Mouse (Mus musculus) heart, embryonic 16.5 days (tissue): ENCODE measurements at regions not wholly inside any gene's neighbourhood (a gene's known extent, or its start where the extent isn't known, plus 50 kb on each side); places are given as distances from the start of the nearest gene placed in this dataset.

Source experiments
- ATAC-seq: fragments of 200-750 bp; cut with Nextera tagmentation; replicated peaks from 2 replicates; pipeline ENCODE4 v1.8.0; 2017; ENCODE audit warnings: moderate number of reproducible peaks; ENCODE audit not compliant: insufficient read depth, low FRiP score; ENCODE audit errors: extremely low read depth
- H3K27ac ChIP-seq: fragments of 300-500 bp; sonication (generic); 2 replicates; pipeline ENCODE4 v1.5.1; 2014; ENCODE audit warnings: mild to moderate bottlenecking, low read length, control low read depth, moderate library complexity
- H3K27me3 ChIP-seq: fragments of 300-500 bp; sonication (generic); 2 replicates; pipeline ENCODE4 v1.6.1; 2014; ENCODE audit warnings: low read length, mixed read lengths; ENCODE audit not compliant: control insufficient read depth, insufficient read depth
- H3K36me3 ChIP-seq: fragments of 300-500 bp; sonication (generic); 2 replicates; pipeline ENCODE4 v1.6.1; 2014; ENCODE audit not compliant: control insufficient read depth, insufficient read depth
- H3K4me1 ChIP-seq: fragments of 300-500 bp; sonication (generic); 2 replicates; pipeline ENCODE4 v1.6.1; 2014; ENCODE audit warnings: low read length, mixed read lengths; ENCODE audit not compliant: control insufficient read depth, insufficient read depth
- H3K4me2 ChIP-seq: fragments of 300-500 bp; sonication (generic); 2 replicates; pipeline ENCODE4 v1.6.1; 2014; ENCODE audit warnings: low read depth, mild to moderate bottlenecking, control low read depth, low read length
- H3K4me3 ChIP-seq: fragments of 300-500 bp; sonication (generic); 2 replicates; pipeline ENCODE4 v1.5.1; 2014; ENCODE audit warnings: mild to moderate bottlenecking, control low read depth, low read length
- H3K9ac ChIP-seq: fragments of 300-500 bp; sonication (generic); 2 replicates; pipeline ENCODE4 v1.6.1; 2014; ENCODE audit warnings: low read length, control low read depth
- H3K9me3 ChIP-seq: fragments of 300-500 bp; sonication (generic); replicated peaks from 2 replicates; pipeline ENCODE4 v1.6.1; 2016; ENCODE audit warnings: low read length; ENCODE audit not compliant: control insufficient read depth
- WGBS: fragments of 180-500 bp; shearing (Covaris S2); extraction: QIAGEN DNeasy Blood & Tissue Kit; methylation state at CpG from one replicate; pipeline ENCODE4 v1.1.7; 2014; 5-methylcytosine and 5-hydroxymethylcytosine counted together

- H3K4me3 ChIP-seq: no peak overlapping the region
- no peak overlapping the region for H3K27ac ChIP-seq
- WGBS: 85% methylated on average over 9 of the region's 9 CpGs
- no peaks in the 10 kb centered on the region for H3K4me1 ChIP-seq
- no peaks in the 10 kb centered on the region for H3K9me3 ChIP-seq
- H3K36me3 ChIP-seq: no peaks in the 10 kb centered on the region
- no peak for ATAC-seq
- H3K4me2 ChIP-seq: no peak overlapping the region
- no peaks in the 10 kb centered on the region for H3K27me3 ChIP-seq
- H3K9ac ChIP-seq: no peak overlapping the region
Measured at GRCm38 (mm10) chr3:149134028-149134938, 143.9 kb upstream of the Adgrl2 start.

- Histone ChIP-seq H3K9me3 (no peaks in the 10 kb centered on the region), H3K9ac (no peak overlapping the region), H3K4me2 (no peak overlapping the region), H3K4me1 (peaks cover 20% of the 10 kb centered on the region), H3K27me3 (no peaks in the 10 kb centered on the region), H3K36me3 (no peaks in the 10 kb centered on the region), H3K27ac (no peak overlapping the region), H3K4me3 (no peak overlapping the region)
- WGBS: 82% methylated on average over 5 of the region's 5 CpGs
- ATAC-seq: no peak
Measured at GRCm38 (mm10) chr3:149118806-149119205, 128.5 kb upstream of the Adgrl2 start.

GRCm38 (mm10) chr3:149117684-149118056 is 127.3 kb upstream of the Adgrl2 start:
- Histone ChIP-seq H3K9ac (no peak overlapping the region), H3K4me1 (peaks cover 20% of the 10 kb centered on the region), H3K27me3 (no peaks in the 10 kb centered on the region), H3K36me3 (no peaks in the 10 kb centered on the region), H3K9me3 (no peaks in the 10 kb centered on the region), H3K4me3 (no peak overlapping the region), H3K27ac (no peak overlapping the region), H3K4me2 (no peak overlapping the region)
- ATAC-seq: no peak
- 77% methylated on average over 4 of the region's 4 CpGs for WGBS

GRCm38 (mm10) chr3:149117018-149117683 is 126.8 kb upstream of the Adgrl2 start:
- ATAC-seq: peak; percentile 79
- WGBS: 20% methylated on average over 6 of the region's 6 CpGs
- no peak overlapping the region for H3K4me3 ChIP-seq
- no peak overlapping the region for H3K4me2 ChIP-seq
- no peak overlapping the region for H3K27ac ChIP-seq
- H3K9ac ChIP-seq: no peak overlapping the region
- H3K36me3 ChIP-seq: no peaks in the 10 kb centered on the region
- peaks cover 20% of the 10 kb centered on the region for H3K4me1 ChIP-seq
- no peaks in the 10 kb centered on the region for H3K27me3 ChIP-seq
- no peaks in the 10 kb centered on the region for H3K9me3 ChIP-seq

- ATAC-seq: no peak
- Histone ChIP-seq H3K36me3 (no peaks in the 10 kb centered on the region), H3K9me3 (no peaks in the 10 kb centered on the region), H3K4me2 (no peak overlapping the region), H3K27me3 (no peaks in the 10 kb centered on the region), H3K4me3 (no peak overlapping the region), H3K27ac (no peak overlapping the region), H3K4me1 (peaks cover 26% of the 10 kb centered on the region), H3K9ac (no peak overlapping the region)
- 46% methylated on average over 11 of the region's 11 CpGs for WGBS
Measured at GRCm38 (mm10) chr3:149116604-149117003, 126.2 kb upstream of the Adgrl2 start.

- 30% methylated on average over 12 of the region's 12 CpGs for WGBS
- Histone ChIP-seq H3K4me2 (peak overlapping the region; percentile 52), H3K9me3 (no peaks in the 10 kb centered on the region), H3K9ac (no peak overlapping the region; the same call in 1 of the 2 replicates), H3K36me3 (no peaks in the 10 kb centered on the region), H3K4me3 (peak overlapping the region; percentile 9; the same call in 1 of the 2 replicates), H3K27me3 (no peaks in the 10 kb centered on the region), H3K4me1 (peaks cover 33% of the 10 kb centered on the region), H3K27ac (no peak overlapping the region)
- peak; percentile 43; the same call in 1 of the 2 replicates for ATAC-seq
Measured at GRCm38 (mm10) chr3:149115901-149116300, 125.5 kb upstream of the Adgrl2 start.

- no peak for ATAC-seq
- Histone ChIP-seq H3K9ac (no peak overlapping the region), H3K36me3 (no peaks in the 10 kb centered on the region), H3K9me3 (no peaks in the 10 kb centered on the region), H3K27ac (no peak overlapping the region), H3K27me3 (no peaks in the 10 kb centered on the region), H3K4me3 (no peak overlapping the region), H3K4me1 (peaks cover 38% of the 10 kb centered on the region), H3K4me2 (no peak overlapping the region)
- WGBS: 84% methylated on average over 6 of the region's 6 CpGs
Measured at GRCm38 (mm10) chr3:149112878-149113277, 122.5 kb upstream of the Adgrl2 start.

GRCm38 (mm10) chr3:149111529-149112439 is 121.4 kb upstream of the Adgrl2 start:
- Histone ChIP-seq H3K9ac (no peak overlapping the region), H3K4me3 (no peak overlapping the region), H3K9me3 (no peaks in the 10 kb centered on the region), H3K36me3 (no peaks in the 10 kb centered on the region), H3K4me1 (peaks cover 33% of the 10 kb centered on the region), H3K4me2 (no peak overlapping the region), H3K27me3 (no peaks in the 10 kb centered on the region), H3K27ac (no peak overlapping the region)
- ATAC-seq: no peak; the same call in 1 of the 2 replicates
- 30% methylated on average over 19 of the region's 19 CpGs for WGBS
